Mouse (Mus musculus) neural tube, embryonic 14.5 days (tissue): ENCODE results near the gene C130026I21Rik. TPM values are rescaled to one million over a fixed set of nuclear protein-coding genes. Genes with fewer than 3 reads are reported as not detected.
"Not testable (repeated sequence)": the region's sequence is repeated elsewhere in the genome, so short reads cannot be mapped to it uniquely, and the experiment has no call there.

Experiments
- ATAC-seq: fragments of 200-750 bp; cut with Nextera tagmentation; 2 replicates; pipeline ENCODE4 v1.8.0; 2017; ENCODE audit warnings: low read depth, mild to moderate bottlenecking, moderate TSS enrichment, moderate library complexity
- H3K27ac ChIP-seq: fragments of 300-500 bp; sonication (generic); 2 replicates; pipeline ENCODE4 v1.5.1; 2014; ENCODE audit warnings: low read depth, mild to moderate bottlenecking, control low read depth, low read length, moderate library complexity, mixed read lengths
- H3K27me3 ChIP-seq: fragments of 300-500 bp; sonication (generic); 2 replicates; pipeline ENCODE4 v1.6.1; 2014; ENCODE audit warnings: low read length; ENCODE audit not compliant: control insufficient read depth, insufficient read depth
- H3K36me3 ChIP-seq: fragments of 300-500 bp; sonication (generic); 2 replicates; pipeline ENCODE4 v1.6.1; 2014; ENCODE audit warnings: low read length, mixed read lengths; ENCODE audit not compliant: control insufficient read depth, insufficient read depth
- H3K4me1 ChIP-seq: fragments of 300-500 bp; sonication (generic); 2 replicates; pipeline ENCODE4 v1.6.1; 2014; ENCODE audit warnings: low read length; ENCODE audit not compliant: control insufficient read depth, insufficient read depth
- H3K4me2 ChIP-seq: fragments of 300-500 bp; sonication (generic); 2 replicates; pipeline ENCODE4 v1.6.1; 2014; ENCODE audit warnings: mild to moderate bottlenecking, low read depth, low read length, control low read depth
- H3K4me3 ChIP-seq: fragments of 300-500 bp; sonication (generic); 2 replicates; pipeline ENCODE4 v1.5.1; 2014; ENCODE audit warnings: low read depth, low read length, control low read depth, mixed read lengths
- H3K9ac ChIP-seq: fragments of 300-500 bp; sonication (generic); replicated peaks from 2 replicates; pipeline ENCODE4 v1.6.1; 2014; ENCODE audit warnings: low read depth, mild to moderate bottlenecking, control low read depth, low read length, mixed read lengths
- H3K9me3 ChIP-seq: fragments of 300-500 bp; sonication (generic); 2 replicates; pipeline ENCODE4 v1.6.1; 2016; ENCODE audit warnings: low read length; ENCODE audit not compliant: control insufficient read depth
- WGBS: fragments of 180-500 bp; shearing (Covaris S2); extraction: QIAGEN DNeasy Blood & Tissue Kit; methylation state at CpG from one replicate; pipeline ENCODE4 v1.1.7; 2014; 5-methylcytosine and 5-hydroxymethylcytosine counted together
- polyA plus RNA-seq: library from polyadenylated mRNA; unstranded; fragments of >200 nt; fragmentation: Nextera tagmentation; extraction: Ambion mirVana; gene quantifications from 2 replicates; pipeline ENCODE4 v1.2.1, GENCODE M21; 2014

The C130026I21Rik gene
- polyA plus RNA-seq, 1 experiment from 2014 or later = 0.36 TPM

DNA sequence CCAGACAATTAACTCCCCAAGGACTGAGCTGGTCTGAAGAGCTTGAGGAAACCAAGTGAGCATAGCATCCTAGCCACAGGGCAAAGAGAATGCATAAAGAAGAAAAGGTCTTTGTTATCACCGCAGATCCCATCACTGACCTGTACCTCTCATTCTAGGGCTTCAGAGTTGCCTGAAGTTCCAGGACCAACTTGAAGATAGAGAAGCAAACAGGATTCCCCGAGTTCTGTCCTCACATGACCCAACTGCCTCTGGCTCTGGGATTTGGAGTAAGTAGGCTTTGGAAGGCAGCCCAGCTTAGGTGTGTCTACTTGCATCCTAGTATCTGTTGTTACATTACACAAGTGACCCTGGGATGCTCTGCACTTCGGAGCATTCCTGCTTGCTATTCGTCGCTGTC lies 157.5 kb downstream of the C130026I21Rik start:
- H3K4me1 ChIP-seq, H3K27ac ChIP-seq, H3K27me3 ChIP-seq, H3K4me3 ChIP-seq, ATAC-seq, H3K4me2 ChIP-seq, H3K9ac ChIP-seq, H3K9me3 ChIP-seq, H3K36me3 ChIP-seq: not testable (repeated sequence)
- 67% methylated on average over 2 of the region's 5 CpGs for WGBS

DNA sequence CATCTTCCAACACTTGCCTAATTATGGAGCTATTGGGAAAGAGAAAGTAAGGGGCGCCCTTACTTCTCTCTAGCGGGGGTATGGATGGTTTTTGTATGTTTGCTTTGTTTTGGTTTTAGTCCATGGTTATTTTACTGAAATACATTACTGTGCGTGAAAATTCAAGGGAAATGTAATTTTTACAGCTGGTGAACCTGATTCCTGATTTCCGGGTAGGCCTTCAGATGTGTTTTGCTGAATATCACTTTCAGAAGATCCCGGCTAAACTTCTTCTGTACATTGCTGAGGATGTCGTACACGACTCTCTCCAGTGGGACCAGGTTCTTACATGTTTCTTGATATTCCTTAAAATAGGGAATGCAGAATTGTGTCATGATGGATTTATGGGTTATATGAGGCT lies 158.1 kb downstream of the C130026I21Rik start:
- not testable (repeated sequence) for H3K4me2 ChIP-seq, H3K36me3 ChIP-seq, H3K27me3 ChIP-seq, H3K9me3 ChIP-seq, H3K4me1 ChIP-seq, ATAC-seq, H3K9ac ChIP-seq, H3K4me3 ChIP-seq, H3K27ac ChIP-seq
- WGBS = 91% methylated on average over 7 of the region's 7 CpGs

DNA sequence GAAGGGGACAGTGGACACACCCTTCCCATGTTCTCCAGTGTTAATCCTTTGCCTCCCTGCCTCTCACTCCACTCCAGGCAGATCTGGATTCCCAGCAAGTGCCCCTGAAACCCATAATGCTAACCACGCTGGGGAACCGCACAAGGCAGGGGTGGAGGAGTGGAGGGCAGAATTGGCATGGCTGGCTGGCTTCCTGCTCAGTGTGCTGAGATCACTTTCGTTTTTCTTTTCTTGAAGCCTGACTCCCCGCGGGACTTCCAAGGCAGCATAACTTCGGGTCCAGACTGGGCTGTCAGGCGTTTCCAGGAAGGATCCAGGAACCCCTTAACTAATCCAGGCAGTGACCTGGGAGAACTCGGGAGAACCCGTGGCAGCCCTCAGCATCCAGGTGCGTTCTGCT lies 158.8 kb downstream of the C130026I21Rik start:
- not testable (repeated sequence) for ATAC-seq, H3K27ac ChIP-seq, H3K4me2 ChIP-seq, H3K36me3 ChIP-seq, H3K9me3 ChIP-seq, H3K4me3 ChIP-seq, H3K9ac ChIP-seq, H3K4me1 ChIP-seq, H3K27me3 ChIP-seq
- WGBS = 67% methylated on average over 9 of the region's 10 CpGs

DNA sequence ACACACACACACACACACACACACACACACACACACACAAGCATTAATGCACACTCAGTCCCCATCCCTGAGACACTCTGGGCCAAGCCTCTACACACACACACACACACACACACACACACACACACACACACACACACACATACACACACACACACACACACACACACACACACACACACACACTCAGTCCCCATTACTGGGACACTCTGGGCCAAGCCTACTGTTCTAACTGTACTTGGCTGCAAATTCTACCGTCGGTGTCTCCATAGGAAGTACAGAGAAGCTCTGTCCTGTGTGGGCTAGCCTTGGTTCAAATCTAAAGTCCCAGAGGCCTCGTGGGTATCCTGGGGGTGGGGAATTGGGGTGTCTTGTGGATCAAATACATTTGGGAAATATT lies 159.5 kb downstream of the C130026I21Rik start:
- H3K36me3 ChIP-seq, H3K4me3 ChIP-seq, H3K4me2 ChIP-seq, H3K9me3 ChIP-seq, H3K27me3 ChIP-seq, H3K9ac ChIP-seq, H3K27ac ChIP-seq, ATAC-seq, H3K4me1 ChIP-seq: not testable (repeated sequence)
- 68% methylated on average over 2 of the region's 3 CpGs for WGBS

DNA sequence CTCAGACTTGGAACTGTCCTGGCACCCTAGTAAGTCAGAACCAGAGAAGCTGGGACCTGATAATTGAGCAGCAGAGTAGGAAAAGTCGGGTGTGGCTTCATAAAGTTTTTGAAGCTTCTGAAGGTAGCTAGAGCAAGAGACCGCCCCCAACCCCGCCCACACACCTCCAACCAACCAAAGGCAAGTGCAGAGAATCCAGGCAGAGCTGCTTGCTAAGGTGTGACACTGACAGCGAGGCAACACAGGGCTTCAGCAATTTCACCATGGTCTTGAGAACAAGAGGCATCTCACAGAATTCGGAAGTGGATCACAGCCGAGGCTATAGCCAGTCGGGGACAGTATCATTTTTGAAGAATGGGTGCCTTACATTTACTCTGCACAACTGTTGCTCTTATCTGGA lies 160.6 kb downstream of the C130026I21Rik start, which contains the start of gene A530032D15Rik:
Gene A530032D15Rik (minus strand): TSS at position 101 of the 400 bp plus-strand sequence.
- not testable (repeated sequence) for H3K9me3 ChIP-seq, ATAC-seq, H3K27ac ChIP-seq, H3K36me3 ChIP-seq, H3K9ac ChIP-seq, H3K4me3 ChIP-seq, H3K4me1 ChIP-seq, H3K4me2 ChIP-seq, H3K27me3 ChIP-seq
- no CpG with 5 or more reads among the region's 7 CpGs for WGBS

DNA sequence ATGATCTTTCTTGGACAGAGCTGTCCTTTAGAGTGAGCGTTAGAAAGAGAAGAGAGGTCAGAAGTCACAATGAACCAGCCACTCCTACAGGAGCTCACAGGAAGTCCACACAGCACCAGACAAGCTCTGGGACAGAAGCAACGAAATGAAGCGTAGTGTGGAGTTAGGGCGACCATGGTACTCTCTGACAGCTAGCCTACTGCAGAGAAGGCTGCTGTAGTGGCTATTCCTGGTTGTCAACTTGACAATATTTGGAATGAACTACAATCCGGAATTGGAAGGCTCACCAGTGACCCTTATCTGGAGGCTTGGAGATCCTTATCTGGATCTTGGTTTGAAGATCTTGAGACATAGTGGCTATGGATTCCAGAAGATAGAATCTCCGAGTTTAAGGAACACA lies 164.4 kb downstream of the C130026I21Rik start:
- not testable (repeated sequence) for H3K36me3 ChIP-seq

DNA sequence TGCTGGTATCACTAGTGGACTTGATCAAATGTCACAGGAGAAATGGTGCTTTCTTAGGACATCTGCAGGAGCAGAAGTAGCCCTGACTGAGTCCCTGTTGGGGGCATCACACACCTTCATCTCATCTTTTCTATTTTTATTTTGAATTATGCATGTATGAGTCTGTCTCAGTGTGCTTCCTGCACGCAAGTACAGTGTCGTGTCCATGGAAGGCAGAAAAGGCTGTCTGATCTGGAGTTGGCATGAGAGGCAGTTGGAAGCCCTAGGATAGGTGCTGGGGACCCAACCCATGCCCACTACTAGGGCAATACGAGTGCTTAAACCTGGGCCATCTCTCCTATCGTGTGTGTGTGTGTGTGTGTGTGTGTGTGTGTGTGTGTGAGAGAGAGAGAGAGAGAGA lies 165.0 kb downstream of the C130026I21Rik start:
- H3K27me3 ChIP-seq, ATAC-seq, H3K9me3 ChIP-seq, H3K4me3 ChIP-seq, H3K4me1 ChIP-seq, H3K9ac ChIP-seq, H3K27ac ChIP-seq, H3K36me3 ChIP-seq, H3K4me2 ChIP-seq: not testable (repeated sequence)
- 80% methylated on average over 4 of the region's 4 CpGs for WGBS

More for the DNA sequence above, 164.4 kb downstream of the C130026I21Rik start:
- H3K27ac ChIP-seq, H3K4me2 ChIP-seq, H3K9me3 ChIP-seq, H3K27me3 ChIP-seq, H3K4me1 ChIP-seq, ATAC-seq, H3K4me3 ChIP-seq, H3K9ac ChIP-seq: not testable (repeated sequence)
- 75% methylated on average over 5 of the region's 6 CpGs for WGBS

DNA sequence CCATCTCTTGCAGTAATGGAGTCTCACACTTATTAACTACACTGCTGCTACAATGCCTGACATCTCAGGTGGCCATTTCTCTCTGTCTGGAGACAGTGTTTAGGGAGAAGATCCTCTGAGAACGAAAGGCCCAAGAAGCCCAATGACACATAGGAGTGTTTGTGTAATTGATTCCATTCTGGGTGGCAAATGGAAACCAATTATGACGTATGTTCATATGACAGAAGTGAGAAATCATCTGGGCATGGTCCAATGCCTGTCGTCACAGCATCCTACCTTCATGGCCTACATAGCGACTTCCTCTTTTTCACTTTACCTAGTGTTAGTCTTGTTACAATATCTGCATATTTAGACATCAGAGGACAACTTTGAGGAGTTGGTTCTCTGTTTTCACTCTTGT lies 168.6 kb downstream of the C130026I21Rik start:
- WGBS = 92% methylated on average over 4 of the region's 4 CpGs

DNA sequence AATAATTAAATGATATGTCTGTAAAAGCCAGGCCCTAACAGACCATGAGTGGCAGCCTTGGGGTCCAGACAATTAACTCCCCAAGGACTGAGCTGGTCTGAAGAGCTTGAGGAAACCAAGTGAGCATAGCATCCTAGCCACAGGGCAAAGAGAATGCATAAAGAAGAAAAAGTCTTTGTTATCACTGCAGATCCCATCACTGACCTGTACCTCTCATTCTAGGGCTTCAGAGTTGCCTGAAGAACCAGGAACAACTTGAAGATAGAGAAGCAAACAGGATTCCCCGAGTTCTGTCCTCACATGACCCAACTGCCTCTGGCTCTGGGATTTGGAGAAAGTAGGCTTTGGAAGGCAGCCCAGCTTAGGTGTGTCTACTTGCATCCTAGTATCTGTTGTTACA lies 170.5 kb downstream of the C130026I21Rik start, which contains the start of gene Gm10553:
Gene Gm10553 (plus strand): TSS at position 301 of the 400 bp plus-strand sequence.
- not testable (repeated sequence) for H3K4me2 ChIP-seq, ATAC-seq, H3K4me1 ChIP-seq, H3K9ac ChIP-seq, H3K27ac ChIP-seq, H3K27me3 ChIP-seq, H3K4me3 ChIP-seq, H3K36me3 ChIP-seq, H3K9me3 ChIP-seq
- WGBS = 67% methylated on average over 1 of the region's 1 CpGs

More for the DNA sequence above, 168.6 kb downstream of the C130026I21Rik start:
- not testable (repeated sequence) for H3K27ac ChIP-seq, H3K36me3 ChIP-seq, ATAC-seq, H3K4me1 ChIP-seq, H3K27me3 ChIP-seq, H3K4me3 ChIP-seq, H3K9me3 ChIP-seq, H3K4me2 ChIP-seq, H3K9ac ChIP-seq

DNA sequence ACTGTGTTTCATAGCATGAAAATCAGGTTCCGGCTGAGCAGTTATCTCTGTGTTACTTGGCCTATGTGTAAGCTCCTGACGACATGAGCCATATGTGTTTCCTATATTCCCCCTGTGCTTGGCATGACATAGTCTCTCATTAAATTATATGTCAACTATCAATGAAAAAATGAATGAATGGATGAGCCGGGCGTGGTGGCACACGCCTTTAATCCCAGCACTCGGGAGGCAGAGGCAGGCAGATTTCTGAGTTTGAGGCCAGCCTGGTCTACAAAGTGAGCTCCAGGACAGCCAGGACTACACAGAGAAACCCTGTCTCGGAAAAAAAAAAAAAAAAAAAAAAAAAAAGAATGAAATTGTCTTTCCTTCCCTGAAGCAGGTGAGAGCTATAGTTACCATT lies 171.3 kb downstream of the C130026I21Rik start:
- H3K4me3 ChIP-seq, H3K36me3 ChIP-seq, H3K9me3 ChIP-seq, H3K27me3 ChIP-seq, H3K27ac ChIP-seq, H3K9ac ChIP-seq, H3K4me1 ChIP-seq, H3K4me2 ChIP-seq, ATAC-seq: not testable (repeated sequence)
- WGBS = 89% methylated on average over 6 of the region's 7 CpGs
